Mouse (Mus musculus): ENCODE measurements around the gene Clca1. TPM values are rescaled to one million over a fixed set of nuclear protein-coding genes. Genes with fewer than 3 reads are reported as not detected.

The Clca1 gene
- total and polyA plus RNA-seq, 3 experiments = not detected

DNA sequence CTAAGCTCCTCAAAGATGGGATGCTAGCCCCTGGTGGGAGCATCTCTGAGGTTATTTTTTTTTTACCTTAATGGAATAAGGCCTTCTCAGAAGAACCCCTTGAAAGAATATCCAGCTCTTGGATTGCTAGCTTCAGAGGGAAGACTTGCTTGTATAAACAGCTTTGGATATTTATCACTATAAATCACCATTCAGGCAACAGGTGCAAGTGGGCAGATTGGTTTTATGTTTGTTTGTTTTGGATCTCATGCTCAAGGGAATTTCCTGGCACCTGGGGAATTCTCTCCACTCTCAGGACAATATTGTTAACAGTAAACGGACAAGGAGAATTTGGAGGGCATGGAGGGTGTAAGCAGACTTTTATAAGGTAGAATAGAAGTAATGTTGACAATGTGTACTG lies 31.7 kb downstream of the Clca1 start:
- TF ChIP-seq MEF2A (IDR thresholded peaks at IDR 0.05; ENCODE audit: extremely low read depth, insufficient replicate concordance, low read depth, low read length, poor library complexity, severe bottlenecking) = no peak
- no peak for TF ChIP-seq USF2 (IDR thresholded peaks at IDR 0.05; ENCODE audit: borderline replicate concordance in 1 of 2, insufficient read depth in 1 of 2, low read depth in 1 of 2, low read length in 2 of 2)
- TF ChIP-seq SIN3A (IDR thresholded peaks at IDR 0.05; ENCODE audit: low read length) = no peak
- no peak for TF ChIP-seq TBP (IDR thresholded peaks at IDR 0.05; ENCODE audit: low read depth, low read length)
- no peak for TF ChIP-seq MAX (IDR thresholded peaks at IDR 0.05; ENCODE audit: low read length)
- no peak for TF ChIP-seq MXI1 (IDR thresholded peaks at IDR 0.05; ENCODE audit: low read depth, low read length)
- TF ChIP-seq ELF1 (IDR thresholded peaks at IDR 0.05; ENCODE audit: low read depth, low read length) = no peak
- no peak for TF ChIP-seq GATA1 (IDR thresholded peaks at IDR 0.05; ENCODE audit: low read depth, low read length)
- no peak for TF ChIP-seq BHLHE40 (IDR thresholded peaks at IDR 0.05; ENCODE audit: borderline replicate concordance, low read depth, low read length)
- TF ChIP-seq NRF1 (IDR thresholded peaks at IDR 0.05; ENCODE audit: insufficient read depth, low read depth, low read length, poor library complexity, severe bottlenecking) = no peak
- no peak for TF ChIP-seq POLR2AphosphoS2 (IDR thresholded peaks at IDR 0.05; ENCODE audit: low read length)
- TF ChIP-seq TCF12 (IDR thresholded peaks at IDR 0.05; ENCODE audit: low read depth, low read length) = no peak
- no peak for TF ChIP-seq NELFE (IDR thresholded peaks at IDR 0.05; ENCODE audit: low read depth, low read length)
- no peak for TF ChIP-seq HCFC1 (IDR thresholded peaks at IDR 0.05; ENCODE audit: low read depth, low read length)
- TF ChIP-seq CTCF (IDR thresholded peaks at IDR 0.05 in 2 of 3, conservative IDR thresholded peaks at IDR 0.05 in 1 of 3; ENCODE audit: control insufficient read depth in 1 of 3, insufficient read depth in 1 of 3, low read depth in 2 of 3, low read length in 3 of 3, poor library complexity in 1 of 3, severe bottlenecking in 1 of 3) = no peak
- no peak for TF ChIP-seq MYB (IDR thresholded peaks at IDR 0.05; ENCODE audit: low read depth, low read length)
- TF ChIP-seq CHD2 (IDR thresholded peaks at IDR 0.05; ENCODE audit: low read length) = no peak
- Histone ChIP-seq H3K36me3 (ENCODE audit: control insufficient read depth in 1 of 2, insufficient read depth in 2 of 2, low read length in 2 of 2) (no peaks in the 10 kb centered on the region), H3K4me1 (ENCODE audit: control insufficient read depth in 1 of 2, insufficient read depth in 2 of 2, low read length in 2 of 2) (no peaks in the 10 kb centered on the region), H3K27ac (ENCODE audit: control insufficient read depth, low read depth, low read length) (no peak overlapping the region), H3K9ac (ENCODE audit: control insufficient read depth, low read depth, low read length, poor library complexity, severe bottlenecking) (no peak overlapping the region), H3K4me3 (ENCODE audit: control insufficient read depth in 1 of 2, insufficient read depth in 1 of 2, low read depth in 2 of 2, low read length in 2 of 2) (no peak overlapping the region), H3K27me3 (ENCODE audit: control insufficient read depth in 1 of 2, insufficient read depth in 2 of 2, low read length in 2 of 2) (peaks cover 0 to 2% of the 10 kb centered on the region in 2 experiments; a peak in 2 of 4 replicates), H3K9me3 (replicated peaks; ENCODE audit: insufficient read depth, low read length) (no peaks in the 10 kb centered on the region), H3K79me2 (ENCODE audit: control insufficient read depth, insufficient read depth, low read length, poor library complexity) (no peaks in the 10 kb centered on the region)
- no peak for DNase-seq (ENCODE audit: low read depth, low spot score)

DNA sequence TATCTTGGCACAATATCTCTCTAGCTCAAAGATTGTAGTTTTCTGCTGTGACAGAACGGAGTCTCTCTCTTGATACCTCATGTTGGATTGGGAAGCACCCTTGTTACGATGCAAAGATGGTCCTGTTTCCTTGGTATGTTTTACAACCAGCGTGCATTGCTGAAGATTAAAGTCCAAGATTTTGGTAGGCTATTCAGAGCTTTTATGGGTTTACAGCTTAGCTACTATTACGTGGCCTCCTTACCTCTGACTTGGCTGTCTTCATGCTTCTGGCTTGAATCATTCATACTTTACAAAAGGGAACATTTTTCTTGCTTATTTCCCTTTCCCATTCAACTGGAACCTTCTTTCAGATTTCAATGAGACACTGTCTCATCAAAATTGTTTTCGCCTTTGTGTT lies 39.5 kb downstream of the Clca1 start:
- TF ChIP-seq KAT2A (conservative IDR thresholded peaks at IDR 0.05; ENCODE audit: low read depth, low read length) (no peak), SIN3A (IDR thresholded peaks at IDR 0.05; ENCODE audit: low read length) (no peak), NRF1 (IDR thresholded peaks at IDR 0.05; ENCODE audit: insufficient read depth, low read depth, low read length, poor library complexity, severe bottlenecking) (no peak), RAD21 (IDR thresholded peaks at IDR 0.05; ENCODE audit: low read depth, low read length) (no peak), MYB (IDR thresholded peaks at IDR 0.05; ENCODE audit: low read depth, low read length) (no peak), TBP (IDR thresholded peaks at IDR 0.05; ENCODE audit: low read depth, low read length) (no peak), RCOR1 (IDR thresholded peaks at IDR 0.05; ENCODE audit: low read depth, low read length) (no peak)
- Histone ChIP-seq H3K27ac (ENCODE audit: control insufficient read depth, low read depth, low read length) (no peak overlapping the region), H3K9me3 (replicated peaks; ENCODE audit: insufficient read depth, low read length) (no peaks in the 10 kb centered on the region), H3K4me1 (ENCODE audit: control insufficient read depth in 1 of 2, insufficient read depth in 2 of 2, low read length in 2 of 2) (peaks cover 0 to 4% of the 10 kb centered on the region in 2 experiments; a peak in 1 of 4 replicates), H3K36me3 (ENCODE audit: control insufficient read depth in 1 of 2, insufficient read depth in 2 of 2, low read length in 2 of 2) (peaks cover 0 to 8% of the 10 kb centered on the region in 2 experiments; a peak in 2 of 4 replicates), H3K9ac (ENCODE audit: control insufficient read depth, low read depth, low read length, poor library complexity, severe bottlenecking) (no peak overlapping the region), H3K4me3 (ENCODE audit: control insufficient read depth in 1 of 2, insufficient read depth in 1 of 2, low read depth in 2 of 2, low read length in 2 of 2) (no peak overlapping the region), H3K79me2 (ENCODE audit: control insufficient read depth, insufficient read depth, low read length, poor library complexity) (no peaks in the 10 kb centered on the region), H3K27me3 (ENCODE audit: control insufficient read depth in 1 of 2, insufficient read depth in 2 of 2, low read length in 2 of 2) (no peaks in the 10 kb centered on the region)
- no peak for DNase-seq (ENCODE audit: low read depth, low spot score)

Data from MEL (cell line).